Mouse (Mus musculus): ENCODE results near the gene Focad.

GRCm38 (mm10) chr4:88307691-88308090 lies 213.3 kb downstream of the Focad start:
- TF ChIP-seq CTCF (IDR thresholded peaks at IDR 0.05; ENCODE audit: low read depth) = no peak
- no peak for TF ChIP-seq EP300 (IDR thresholded peaks at IDR 0.05; ENCODE audit: low read depth)
